Mouse (Mus musculus) frontal cortex, postnatal 36 days (tissue): Measurements from ENCODE around the gene Tuba3b.
A peak's percentile ranks its signal among the peaks of the same experiment; 100 is the strongest.

ENCODE experiments used
- DNase-seq, 2 experiments: peaks; one replicate each; pipeline ENCODE4 v3.0.0; 2022; ENCODE audit warnings: low spot score in 2 of 2

Gene Tuba3b

GRCm38 (mm10) chr6:145615666-145616210 is at the start of gene Tuba3b:
Gene Tuba3b, plus strand, starts transcription at chr6:145615757.
- no peak for DNase-seq

GRCm38 (mm10) chr6:145567296-145567695 is 48.3 kb upstream of the Tuba3b start:
- no peak for DNase-seq

GRCm38 (mm10) chr6:145567832-145568231 is 47.7 kb upstream of the Tuba3b start:
- no peak for DNase-seq

- no peak for DNase-seq
Measured at GRCm38 (mm10) chr6:145568701-145569100, 46.9 kb upstream of the Tuba3b start.

GRCm38 (mm10) chr6:145573250-145574013 is 42.1 kb upstream of the Tuba3b start:
- no peak for DNase-seq

- DNase-seq: no peak
Measured at GRCm38 (mm10) chr6:145576762-145577161, 38.8 kb upstream of the Tuba3b start.

GRCm38 (mm10) chr6:145578457-145579185 is 36.9 kb upstream of the Tuba3b start:
- no peak for DNase-seq

- no peak for DNase-seq
Measured at GRCm38 (mm10) chr6:145579761-145580160, 35.8 kb upstream of the Tuba3b start.

GRCm38 (mm10) chr6:145581366-145582170 is 34.0 kb upstream of the Tuba3b start:
- DNase-seq: no peak

GRCm38 (mm10) chr6:145585052-145585973 is 30.2 kb upstream of the Tuba3b start:
- peak; percentile 15 to 30 for DNase-seq

- no peak for DNase-seq
Measured at GRCm38 (mm10) chr6:145590501-145591293, 24.9 kb upstream of the Tuba3b start.

- DNase-seq: no peak
Measured at GRCm38 (mm10) chr6:145591578-145591977, 24.0 kb upstream of the Tuba3b start.

- no peak for DNase-seq
Measured at GRCm38 (mm10) chr6:145592036-145592435, 23.5 kb upstream of the Tuba3b start.

- DNase-seq: no peak
Measured at GRCm38 (mm10) chr6:145592531-145592998, 23.0 kb upstream of the Tuba3b start.

GRCm38 (mm10) chr6:145593991-145594390 is 21.6 kb upstream of the Tuba3b start:
- DNase-seq: no peak

GRCm38 (mm10) chr6:145595905-145596304 is 19.7 kb upstream of the Tuba3b start:
- no peak for DNase-seq

- DNase-seq: no peak
Measured at GRCm38 (mm10) chr6:145598794-145599555, 16.6 kb upstream of the Tuba3b start.

- DNase-seq: no peak
Measured at GRCm38 (mm10) chr6:145604126-145604525, 11.4 kb upstream of the Tuba3b start.

- DNase-seq: no peak
Measured at GRCm38 (mm10) chr6:145604648-145605047, 10.9 kb upstream of the Tuba3b start.
